In genomic region chr1:127625577-127626362, GRCm38 (mm10) we compare ENCODE assay signal across 7 mouse cellular contexts. TPM values are rescaled to one million over a fixed set of nuclear protein-coding genes. Genes with fewer than 3 reads are reported as not detected.
DNase-seq lines count a peak whose midpoint lies in the region; ATAC-seq lines count a peak whose summit lies in the region.

No protein-coding gene starts in this region.

- DNase-seq in 3T3-L1 (ENCODE audit: low read depth, low spot score): peak; percentile 86
- DNase-seq in lung, postnatal 14 days: peak; percentile 26
- DNase-seq in thymus, postnatal 10 days (ENCODE audit: low spot score in 2 of 2): peak; percentile 35 to 46
- no peak for DNase-seq in cerebellum, postnatal 14 days
- no peak for DNase-seq in left cerebral cortex, postnatal 25 days (ENCODE audit: low spot score in 2 of 2)

- intact Hi-C loops in left cerebral cortex, postnatal 25 days (cut with DNase I): no loop called here

- ATAC-seq in CD4-positive, CD25-positive, alpha-beta regulatory T cell, adult 4 months: peak; percentile 81
- peak; percentile 94 for ATAC-seq in hematopoietic stem cell, adult 5-6 weeks (replicated peaks in 1 of 2; ENCODE audit: insufficient read depth in 1 of 2, low FRiP score in 2 of 2, low TSS enrichment in 1 of 2, low read depth in 1 of 2, poor library complexity in 2 of 2, severe bottlenecking in 2 of 2)

RNA-seq across cellular contexts. Expression of gene Tmem163, which starts 53.6 kb away (rescaled TPM):
- polyA plus RNA-seq in CD4-positive, CD25-positive, alpha-beta regulatory T cell, adult 4 months (2017; shearing (Covaris generic)): under 1 TPM in 1 of 2 experiments, not detected in 1; 0.12 TPM
- 1.6 TPM in 1 of 2 replicates, not detected in the other for total RNA-seq in hematopoietic stem cell, adult 5-6 weeks (2017)
- total RNA-seq in left cerebral cortex, postnatal 25 days (2021): 10 to 100 TPM; 25.7 to 25.9 TPM

Comparison
In these comparisons a context has a peak if more than half of its experiments do, and no peak if none do; other contexts are left out.
1. DNase-seq: peak in 3T3-L1 (single experiment), lung, postnatal 14 days (single experiment) and thymus, postnatal 10 days (2 of 2); none in cerebellum, postnatal 14 days (0 of 2) and left cerebral cortex, postnatal 25 days (0 of 2).
2. RNA of gene Tmem163, which starts 53.6 kb away (total RNA-seq): 25.7 to 25.9 TPM in left cerebral cortex, postnatal 25 days; 1.6 TPM in hematopoietic stem cell, adult 5-6 weeks; every median in the first group is over 10 times any median in the second.